Mouse (Mus musculus): ENCODE measurements around the gene Gm11596.
"Not testable (repeated sequence)": the region's sequence is repeated elsewhere in the genome, so short reads cannot be mapped to it uniquely, and the experiment has no call there.

Gene Gm11596

DNA sequence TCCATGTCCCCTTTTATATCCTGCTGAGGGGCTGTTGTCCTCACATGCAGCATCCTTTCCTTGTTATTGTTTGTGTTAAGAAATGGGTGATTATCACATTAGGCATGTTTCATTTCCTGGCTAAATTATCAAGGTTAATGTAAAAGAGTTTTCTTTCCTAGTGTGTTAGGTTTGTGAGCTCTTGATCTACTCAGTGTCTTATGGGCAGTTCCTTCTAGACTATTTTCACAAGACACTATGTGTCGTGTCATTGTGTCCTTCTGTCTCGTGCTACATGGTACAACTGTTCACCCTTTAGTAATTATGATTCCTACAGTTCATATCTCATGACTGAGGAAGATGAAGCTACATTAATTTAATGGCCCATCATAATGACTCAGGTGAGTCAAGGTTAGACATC is at the start of gene Gm11596:
Gm11596 (minus strand) TSS at position 101 of the 400 bp plus-strand sequence.
- no peak for DNase-seq

DNA sequence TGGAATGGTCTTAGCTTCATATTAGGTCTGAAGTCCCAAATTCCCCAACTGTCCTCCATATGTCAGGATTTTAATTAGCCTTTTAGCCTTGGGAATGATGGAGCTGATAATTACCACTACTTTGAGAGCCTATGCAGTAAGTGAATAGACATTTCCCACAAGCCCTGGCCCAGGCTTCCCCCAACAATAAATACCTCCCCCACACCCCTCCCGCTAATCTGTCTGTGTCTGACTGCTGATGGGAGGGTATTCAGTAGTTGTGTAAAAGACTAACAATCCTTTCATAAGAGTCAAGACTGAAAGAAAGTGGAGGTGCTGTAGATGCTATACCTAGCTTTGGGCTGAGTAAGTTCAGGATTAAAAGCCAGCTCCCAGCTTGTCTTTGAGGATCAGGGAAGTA is 48.9 kb upstream of the Gm11596 start:
- DNase-seq, result no peak

GRCm38 (mm10) chr11:99837966-99838365 is 44.7 kb upstream of the Gm11596 start, which contains the start of gene 2300003K06Rik:
Gene 2300003K06Rik, minus strand, starts transcription at chr11:99838066.
- DNase-seq, result no peak

DNA sequence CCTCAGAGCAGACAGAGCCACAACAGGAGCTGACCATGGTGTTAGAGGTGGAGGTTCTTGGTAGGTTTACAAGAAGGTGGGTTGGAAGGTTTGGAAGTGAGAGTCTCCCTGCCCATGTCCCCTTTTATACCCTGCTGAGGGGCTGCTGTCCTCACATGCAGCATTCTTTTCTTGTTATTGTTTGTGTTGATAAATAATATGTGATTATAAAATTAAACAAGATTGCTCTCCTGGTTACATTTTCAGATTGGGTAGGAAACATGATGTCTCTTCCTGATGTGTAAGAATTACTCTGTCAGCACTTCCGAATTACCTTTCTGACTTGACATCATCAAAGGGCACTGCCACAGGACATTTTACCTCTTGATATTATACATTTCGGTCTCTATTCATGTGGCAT is 22.3 kb upstream of the Gm11596 start, which contains the start of gene Gm11564:
Gm11564 (minus strand) TSS at position 101 of the 400 bp plus-strand sequence.
- not testable (repeated sequence) for DNase-seq

DNA sequence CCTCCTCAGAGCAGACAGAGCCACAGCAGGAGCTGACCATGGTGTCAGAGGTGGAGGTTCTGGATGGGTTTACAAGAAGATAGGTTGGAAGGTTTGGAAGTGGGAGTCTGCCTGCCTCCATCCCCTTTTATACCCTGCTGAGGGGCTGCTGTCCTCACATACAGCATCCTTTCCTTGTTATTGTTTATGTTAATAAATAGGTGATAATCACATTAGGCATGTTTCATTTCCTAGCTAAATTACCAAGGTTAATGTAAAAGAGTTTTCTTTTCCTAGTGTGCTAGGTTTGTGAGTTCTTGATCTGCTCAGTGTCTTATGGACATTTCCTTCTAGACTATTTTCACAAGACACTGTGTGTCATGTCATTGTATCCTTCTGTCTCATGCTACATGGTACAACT is 16.5 kb upstream of the Gm11596 start, which contains the start of gene Krtap4-13:
Krtap4-13 (minus strand) TSS at position 101 of the 400 bp plus-strand sequence.
- DNase-seq, result not testable (repeated sequence)

DNA sequence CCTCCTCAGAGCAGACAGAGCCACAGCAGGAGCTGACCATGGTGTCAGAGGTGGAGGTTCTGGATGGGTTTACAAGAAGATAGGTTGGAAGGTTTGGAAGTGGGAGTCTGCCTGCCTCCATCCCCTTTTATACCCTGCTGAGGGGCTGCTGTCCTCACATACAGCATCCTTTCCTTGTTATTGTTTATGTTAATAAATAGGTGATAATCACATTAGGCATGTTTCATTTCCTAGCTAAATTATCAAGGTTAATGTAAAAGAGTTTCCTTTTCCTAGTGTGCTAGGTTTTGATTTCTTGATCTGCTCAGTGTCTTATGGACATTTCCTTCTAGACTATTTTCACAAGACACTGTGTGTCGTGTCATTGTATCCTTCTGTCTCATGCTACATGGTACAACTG is 11.1 kb upstream of the Gm11596 start, which contains the start of gene Gm11554:
Gm11554 (minus strand) TSS at position 101 of the 400 bp plus-strand sequence.
- not testable (repeated sequence) for DNase-seq

GRCm38 (mm10) chr11:99798832-99799231 is 5.6 kb upstream of the Gm11596 start, which contains the start of gene Gm11569:
Gene Gm11569, minus strand, starts transcription at chr11:99798932.
- not testable (repeated sequence) for DNase-seq

GRCm38 (mm10) chr11:99784900-99785299 is 8.4 kb downstream of the Gm11596 start, which contains the start of gene Krtap4-9:
Gene Krtap4-9, plus strand, starts transcription at chr11:99785200.
- not testable (repeated sequence) for DNase-seq

DNA sequence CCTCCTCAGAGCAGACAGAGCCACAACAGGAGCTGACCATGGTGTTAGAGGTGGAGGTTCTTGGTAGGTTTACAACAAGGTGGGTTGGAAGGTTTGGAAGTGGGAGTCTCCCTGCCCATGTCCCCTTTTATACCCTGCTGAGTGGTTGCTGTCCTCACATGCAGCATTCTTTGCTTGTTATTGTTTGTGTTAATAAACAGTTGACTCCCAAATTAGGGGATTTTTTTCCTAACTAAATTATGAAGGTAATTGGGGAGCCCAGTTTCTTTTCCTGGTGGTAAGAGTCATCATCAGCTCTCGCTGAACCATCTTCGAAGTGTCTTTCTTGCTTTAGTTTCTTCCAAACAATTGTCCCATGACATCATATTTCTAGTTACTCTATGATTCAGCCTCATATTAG is 12.7 kb downstream of the Gm11596 start, which contains the start of gene Krtap4-8:
Krtap4-8 (minus strand) TSS at position 101 of the 400 bp plus-strand sequence.
- DNase-seq, result no peak

GRCm38 (mm10) chr11:99778401-99778800 is 14.9 kb downstream of the Gm11596 start:
- no peak for DNase-seq

GRCm38 (mm10) chr11:99772813-99773212 is 20.5 kb downstream of the Gm11596 start, which contains the start of gene Gm11595:
Gene Gm11595, minus strand, starts transcription at chr11:99772913.
- not testable (repeated sequence) for DNase-seq

GRCm38 (mm10) chr11:99768410-99768809 is 24.9 kb downstream of the Gm11596 start:
- no peak for DNase-seq

GRCm38 (mm10) chr11:99758877-99759276 is 34.4 kb downstream of the Gm11596 start:
- no peak for DNase-seq

- DNase-seq, result no peak
Observed at GRCm38 (mm10) chr11:99743985-99744384, 49.3 kb downstream of the Gm11596 start.
